Mouse (Mus musculus): ENCODE measurements around the gene Kat5.

Kat5 gene

DNA sequence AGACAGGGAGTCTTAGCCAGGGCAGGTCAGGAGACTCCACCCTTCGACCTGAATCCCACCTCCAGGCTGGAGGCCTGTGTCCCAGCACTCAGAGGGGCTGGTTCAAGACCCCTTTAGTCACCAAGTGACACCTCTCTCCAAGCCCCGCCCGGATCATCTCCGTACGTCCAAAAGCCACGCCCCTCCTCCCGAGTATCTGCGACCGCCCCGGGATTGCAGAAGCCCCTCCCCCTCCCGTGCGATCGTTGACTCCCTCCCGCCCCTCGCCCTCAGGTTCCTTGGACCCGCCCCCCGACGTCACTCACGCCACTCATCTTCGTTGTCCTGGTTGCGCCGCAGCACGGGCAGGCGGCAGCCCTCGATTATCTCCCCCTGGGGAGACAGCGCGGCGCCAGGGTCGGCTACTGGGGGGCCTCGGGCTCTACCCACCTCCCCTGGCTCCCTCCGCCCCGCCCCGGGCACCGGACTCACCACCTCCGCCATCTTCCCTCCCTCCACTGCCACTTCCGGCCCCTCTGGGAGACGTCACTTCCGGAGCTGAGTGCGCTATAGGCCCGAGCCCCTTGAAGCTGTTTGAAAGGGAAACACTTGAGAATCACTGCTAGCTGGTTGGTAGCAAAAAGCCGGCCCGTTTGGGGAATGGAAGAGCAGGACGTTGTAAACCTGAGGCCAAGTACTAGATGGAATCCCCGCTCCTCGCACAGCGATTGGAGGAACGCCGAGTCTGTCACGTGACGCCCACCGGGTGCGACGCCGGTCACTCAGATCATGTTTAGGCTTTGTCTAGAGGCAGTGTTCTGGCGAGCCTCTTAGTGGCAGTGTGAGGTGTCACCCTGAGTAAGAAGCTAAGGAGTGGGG is at the start of gene Kat5:
Gene Kat5, minus strand, starts transcription at position 691 of the 858 bp plus-strand sequence.
- DNase-seq = peak; percentile 98

DNA sequence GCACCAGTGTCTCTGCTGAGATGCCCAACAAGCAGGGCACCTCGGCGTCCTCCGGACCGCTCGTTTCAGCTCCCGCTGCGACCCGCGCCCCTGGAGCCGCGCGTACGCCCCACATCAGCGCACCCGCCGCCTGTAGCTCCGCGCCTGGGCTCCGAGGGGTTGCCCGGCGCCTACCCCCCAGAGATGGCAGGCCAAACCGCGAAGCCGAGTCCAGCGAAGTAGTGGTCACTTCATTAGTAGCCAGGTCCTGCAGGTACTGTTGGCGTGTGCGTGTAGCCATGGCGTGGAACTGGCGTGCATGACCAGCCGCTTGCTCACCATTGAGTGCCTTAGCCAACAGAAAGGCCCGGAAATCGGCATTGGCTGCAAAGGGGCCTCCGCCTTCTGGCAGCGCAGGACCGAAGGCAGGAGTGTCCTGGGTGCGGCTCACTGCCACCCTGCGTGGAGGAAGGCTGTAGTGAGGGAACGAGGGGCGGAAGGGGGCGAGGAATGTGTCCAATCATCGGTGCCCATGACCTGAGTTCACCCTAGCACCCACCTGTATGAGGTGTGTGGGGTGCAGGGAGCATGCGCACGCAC is 44.8 kb upstream of the Kat5 start:
- DNase-seq = peak; percentile 29 to 49

DNA sequence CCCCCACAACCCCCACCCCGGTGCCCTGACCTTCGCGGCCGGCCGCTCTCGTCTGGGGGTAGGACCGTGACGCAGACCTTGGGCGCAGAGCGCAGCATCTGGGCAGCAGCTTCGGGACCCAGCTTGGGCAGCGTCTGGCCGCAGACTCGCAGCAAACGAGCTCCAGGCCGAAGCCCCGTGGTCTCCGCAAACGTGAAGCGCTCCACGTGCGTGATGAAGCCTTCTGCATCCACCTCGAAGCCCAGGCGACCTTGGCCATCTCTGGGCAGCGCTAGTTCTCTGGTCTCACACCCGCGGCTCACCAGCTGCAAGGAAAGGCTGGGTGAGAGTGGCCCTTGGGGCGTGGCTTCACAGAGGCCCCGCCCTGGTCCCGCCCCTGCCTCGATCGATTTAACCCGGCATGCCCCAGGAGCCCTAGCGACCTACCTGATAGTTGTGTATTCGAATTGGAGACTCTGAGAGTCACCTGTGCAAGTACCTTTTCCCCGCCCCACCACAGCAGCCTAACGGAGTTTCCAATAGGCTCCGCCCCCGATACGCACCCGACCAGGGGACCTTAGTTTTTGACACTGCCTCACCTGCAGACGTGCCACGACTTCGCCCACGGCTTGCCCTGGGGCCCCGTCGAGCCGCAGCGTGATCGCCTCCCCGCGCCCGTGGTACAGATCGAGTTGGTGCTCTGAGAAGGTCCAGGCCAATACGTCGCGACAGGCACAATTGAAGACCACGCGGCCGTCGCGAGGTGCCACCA is 44.1 kb upstream of the Kat5 start:
- peak; percentile 38 to 42 for DNase-seq

DNA sequence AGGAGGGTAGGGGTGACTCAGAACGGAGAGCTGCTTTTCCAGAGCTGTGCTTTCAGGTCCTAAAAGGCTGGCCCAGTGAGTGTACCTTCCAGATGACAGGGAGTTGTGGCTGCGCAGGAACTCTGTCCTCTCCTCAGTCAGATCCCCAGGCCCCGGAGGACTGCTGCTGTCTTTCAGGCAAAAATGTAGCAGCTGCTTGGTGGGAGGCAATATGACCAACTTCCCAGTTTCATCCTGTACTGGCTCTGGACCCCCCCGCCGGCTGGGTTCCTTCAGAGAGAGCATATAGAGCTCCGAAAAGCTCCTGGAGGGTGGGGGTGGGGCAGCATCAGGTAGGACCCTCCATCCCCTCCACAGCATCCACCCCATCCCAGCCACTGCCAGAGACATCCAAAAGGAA is 42.5 kb upstream of the Kat5 start:
- no peak for DNase-seq

DNA sequence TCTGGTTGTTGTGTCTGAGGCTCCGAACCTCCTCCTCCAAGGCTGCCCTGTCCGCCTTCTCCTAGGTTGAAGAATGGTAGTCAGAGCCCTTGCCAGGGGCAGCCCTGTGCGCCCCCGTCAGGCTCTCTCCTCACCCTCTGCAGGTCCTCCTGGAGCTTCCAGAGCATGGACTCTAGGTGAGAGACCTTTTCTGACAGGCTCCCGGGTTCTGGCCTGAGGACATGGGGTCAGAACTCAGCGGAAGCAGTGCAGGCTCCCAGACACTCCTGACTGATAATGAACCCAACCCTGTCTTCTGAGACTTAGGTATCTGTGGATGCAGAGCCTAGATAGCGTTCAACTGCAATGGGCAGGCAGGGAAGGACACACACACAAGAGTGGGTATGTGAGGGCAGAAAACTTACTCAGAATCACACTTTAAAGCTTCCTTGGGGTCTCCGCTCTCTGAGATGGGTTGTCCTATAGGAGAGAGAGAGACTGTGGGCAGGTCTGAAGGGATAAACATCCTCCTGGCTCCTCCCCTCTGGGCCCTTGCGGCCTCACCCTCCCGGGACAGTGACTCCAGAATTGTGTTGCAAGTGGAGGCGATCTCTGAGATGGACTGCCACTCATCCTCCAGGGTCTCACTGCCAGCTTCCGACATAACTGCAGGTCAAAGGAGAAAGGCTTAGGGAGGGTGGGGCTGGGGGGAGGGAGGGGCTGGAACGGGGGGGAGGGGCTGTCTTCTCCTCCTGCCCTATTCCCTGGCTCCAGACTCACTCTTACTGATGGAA is 41.7 kb upstream of the Kat5 start:
- DNase-seq = no peak

DNA sequence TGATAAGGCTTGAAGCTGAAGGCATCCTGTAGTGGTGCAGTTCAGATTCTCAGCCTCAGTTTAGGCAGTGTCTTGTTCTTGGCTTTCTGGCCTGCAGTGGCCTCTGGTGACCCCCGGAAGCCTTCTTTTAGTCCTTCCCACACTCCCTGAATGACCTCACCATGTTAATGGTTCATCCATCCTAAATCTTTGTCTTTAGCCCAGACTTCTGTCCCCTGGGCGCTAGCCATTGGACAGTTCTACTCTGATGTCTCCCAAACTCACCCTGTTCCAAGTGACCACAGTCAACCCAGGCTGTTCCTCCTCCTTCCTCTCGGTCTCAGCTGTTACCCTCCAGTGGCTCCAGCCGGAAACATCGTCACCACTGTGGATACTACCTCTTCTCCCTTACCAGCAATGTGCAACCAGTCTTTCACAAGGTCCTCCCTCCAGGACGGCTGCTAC is 39.3 kb upstream of the Kat5 start:
- no peak for DNase-seq

DNA sequence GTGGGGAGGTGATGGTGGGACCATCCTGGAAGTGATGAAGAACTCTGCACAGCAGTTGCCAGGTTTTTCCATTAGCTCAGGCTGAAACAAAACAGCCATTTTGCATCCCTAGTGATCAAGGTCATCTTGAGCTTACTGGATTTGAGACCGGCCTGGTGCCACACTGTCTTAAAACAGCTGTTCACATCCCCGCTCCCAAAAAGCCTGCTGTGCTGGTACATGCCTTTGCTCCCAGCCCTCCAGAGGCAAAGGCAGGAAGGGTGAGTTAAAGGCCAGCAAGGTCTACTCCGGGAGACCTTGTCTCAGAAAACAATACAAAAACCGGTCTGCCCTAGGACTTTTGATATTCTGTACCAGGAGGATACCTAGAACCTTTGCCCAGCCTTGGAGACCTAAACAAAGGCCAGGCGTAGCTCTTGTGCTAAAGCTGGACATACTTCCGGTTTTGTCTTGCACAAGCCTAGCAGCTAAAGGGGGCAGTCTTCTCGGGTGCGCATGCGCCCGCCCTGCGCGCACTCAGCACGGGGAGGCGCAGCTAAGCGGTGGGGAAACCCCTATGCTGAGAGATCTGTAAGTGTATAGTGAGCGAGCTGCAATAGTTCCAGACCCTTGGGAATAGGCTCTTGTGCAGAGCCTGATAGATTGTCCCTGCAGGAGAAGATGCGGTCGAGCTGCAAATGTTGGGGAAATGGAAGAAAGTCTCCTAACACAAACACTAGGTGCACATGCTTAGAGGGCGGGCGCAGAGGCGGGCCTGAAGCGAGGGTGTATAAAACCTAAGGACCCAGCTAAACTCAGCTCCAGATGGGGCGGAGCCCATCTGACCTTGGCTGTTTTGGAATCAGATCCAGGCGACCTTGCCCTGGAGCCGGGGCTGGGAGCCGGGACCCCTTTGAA is 38.6 kb upstream of the Kat5 start:
- DNase-seq = peak; percentile 75 to 84

DNA sequence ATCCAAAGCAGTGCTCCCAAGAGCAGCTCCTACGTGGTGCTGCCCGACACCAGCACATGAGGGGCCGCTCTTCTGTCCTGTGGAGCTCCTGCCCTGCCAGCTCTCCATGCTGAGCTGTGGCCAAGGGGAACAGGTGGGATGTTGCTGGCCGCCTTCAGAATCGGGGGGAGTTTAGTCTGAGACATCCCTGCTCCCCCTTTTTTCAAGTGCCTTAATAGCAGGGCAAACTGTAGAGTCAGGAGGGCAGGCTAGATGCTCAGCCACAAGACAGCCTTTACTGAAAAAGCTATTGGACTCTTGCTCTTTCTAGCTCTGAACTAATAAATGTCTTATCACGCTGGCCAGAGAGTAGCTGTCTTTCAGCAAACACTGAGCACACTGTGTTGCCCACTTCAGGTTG is 37.8 kb upstream of the Kat5 start:
- DNase-seq = no peak

DNA sequence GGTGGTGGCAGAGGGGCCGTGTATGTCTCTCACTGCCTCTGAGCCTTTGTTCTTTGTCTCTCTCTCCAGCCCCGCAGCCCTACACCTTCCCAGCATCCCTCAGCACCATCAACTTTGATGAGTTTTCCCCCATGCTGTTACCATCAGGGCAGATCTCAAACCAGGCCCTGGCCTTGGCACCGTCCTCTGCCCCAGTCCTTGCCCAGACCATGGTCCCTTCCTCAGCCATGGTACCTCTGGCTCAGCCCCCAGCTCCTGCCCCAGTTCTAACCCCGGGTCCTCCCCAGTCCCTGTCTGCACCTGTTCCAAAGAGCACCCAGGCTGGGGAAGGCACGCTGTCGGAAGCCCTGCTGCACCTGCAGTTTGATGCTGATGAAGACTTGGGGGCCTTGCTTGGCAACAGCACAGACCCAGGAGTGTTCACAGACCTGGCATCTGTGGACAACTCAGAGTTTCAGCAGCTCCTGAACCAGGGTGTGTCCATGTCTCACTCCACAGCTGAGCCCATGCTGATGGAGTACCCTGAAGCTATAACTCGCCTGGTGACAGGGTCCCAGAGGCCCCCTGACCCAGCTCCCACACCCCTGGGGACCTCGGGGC is 36.8 kb upstream of the Kat5 start:
- no peak for DNase-seq

DNA sequence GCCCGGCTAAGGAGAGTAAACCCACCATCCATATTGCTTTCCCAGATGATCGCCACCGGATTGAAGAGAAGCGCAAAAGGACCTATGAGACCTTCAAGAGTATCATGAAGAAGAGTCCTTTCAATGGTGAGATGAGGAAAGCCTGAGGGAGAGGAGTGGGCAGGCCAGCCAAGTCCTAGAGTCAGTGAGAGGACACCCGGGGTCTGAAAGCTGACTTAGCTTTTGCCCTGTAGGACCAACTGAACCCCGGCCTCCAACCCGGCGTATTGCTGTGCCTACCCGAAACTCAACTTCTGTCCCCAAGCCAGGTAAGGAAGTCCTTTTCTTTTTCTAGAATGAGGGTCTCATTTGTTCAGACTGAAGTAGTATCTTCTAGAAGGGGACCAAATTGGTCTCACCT is 35.2 kb upstream of the Kat5 start:
- no peak for DNase-seq

DNA sequence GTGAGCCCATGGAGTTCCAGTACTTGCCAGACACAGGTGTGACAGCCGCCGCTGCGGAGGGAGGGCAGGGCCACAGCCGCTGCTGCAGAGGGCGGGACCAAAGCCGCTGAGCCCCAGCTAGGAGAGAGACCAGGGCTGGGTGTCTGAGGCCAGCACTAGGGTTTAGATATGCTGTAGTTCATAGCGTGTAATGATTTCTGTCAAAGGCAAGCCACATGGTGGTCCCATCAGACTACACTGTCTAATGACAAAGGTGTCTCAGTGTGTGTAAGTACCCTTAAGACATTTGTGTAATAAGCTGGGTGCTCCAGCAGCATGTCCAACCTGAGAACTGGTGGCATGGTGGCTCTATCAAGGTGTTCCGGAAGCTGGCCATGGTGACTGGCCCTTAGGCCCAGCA is 31.6 kb upstream of the Kat5 start:
- no peak for DNase-seq

DNA sequence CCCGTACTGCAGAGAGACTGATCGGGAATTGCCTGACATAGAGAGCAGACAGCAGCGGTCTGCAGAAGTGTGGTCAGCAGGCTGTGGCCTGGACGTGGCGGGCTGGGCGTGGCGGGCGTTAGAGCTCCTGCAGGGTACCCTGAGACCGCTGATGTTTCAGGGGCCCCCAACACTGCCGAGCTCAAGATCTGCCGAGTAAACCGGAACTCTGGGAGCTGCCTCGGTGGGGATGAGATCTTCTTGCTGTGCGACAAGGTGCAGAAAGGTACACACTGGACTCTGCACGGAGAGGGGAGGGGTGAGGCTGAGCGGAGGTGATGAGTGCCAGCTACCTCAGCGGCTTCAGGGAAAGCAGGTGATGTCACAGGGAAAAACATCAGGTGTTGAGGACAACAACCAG is 31.0 kb upstream of the Kat5 start:
- DNase-seq = no peak

DNA sequence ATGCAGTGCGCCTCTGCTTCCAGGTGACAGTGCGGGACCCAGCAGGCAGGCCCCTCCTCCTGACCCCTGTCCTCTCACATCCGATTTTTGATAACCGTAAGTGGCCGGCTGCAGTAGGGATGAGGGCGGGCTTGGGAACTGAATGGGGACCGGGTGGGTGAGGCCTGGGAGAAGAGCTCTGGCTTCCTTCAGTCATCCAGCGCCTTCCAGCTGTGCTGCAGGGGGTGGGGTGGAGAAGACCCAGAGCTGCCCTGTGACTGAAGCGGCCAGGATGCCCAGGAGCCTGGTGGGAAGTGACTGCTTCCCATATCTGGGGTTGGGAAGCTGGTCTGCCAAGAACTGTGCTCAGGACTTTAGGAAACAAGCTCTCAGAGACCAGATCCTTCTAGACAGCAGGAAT is 30.3 kb upstream of the Kat5 start:
- DNase-seq = peak in 1 of 2 experiments; percentile 11

DNA sequence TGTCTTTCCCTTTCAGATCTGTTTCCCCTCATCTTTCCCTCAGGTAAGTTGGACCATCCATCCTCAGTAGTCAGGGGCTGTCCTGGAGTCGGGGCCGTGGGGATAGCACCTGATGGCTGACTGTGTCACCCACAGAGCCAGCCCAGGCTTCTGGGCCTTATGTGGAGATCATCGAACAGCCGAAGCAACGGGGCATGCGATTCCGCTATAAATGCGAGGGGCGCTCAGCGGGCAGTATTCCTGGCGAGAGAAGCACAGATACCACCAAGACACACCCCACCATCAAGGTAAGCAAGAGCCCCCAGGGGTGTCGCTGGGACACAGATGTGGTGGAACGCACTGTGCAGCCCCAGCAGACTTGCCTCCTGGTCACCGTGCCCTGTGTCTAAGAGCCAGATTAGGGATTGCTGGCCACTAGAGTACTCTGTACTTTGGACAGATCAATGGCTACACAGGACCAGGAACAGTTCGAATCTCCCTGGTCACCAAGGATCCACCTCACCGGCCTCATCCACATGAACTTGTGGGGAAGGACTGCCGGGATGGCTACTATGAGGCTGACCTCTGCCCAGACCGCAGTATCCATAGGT is 28.5 kb upstream of the Kat5 start:
- DNase-seq = peak in 1 of 2 experiments; percentile 18

DNA sequence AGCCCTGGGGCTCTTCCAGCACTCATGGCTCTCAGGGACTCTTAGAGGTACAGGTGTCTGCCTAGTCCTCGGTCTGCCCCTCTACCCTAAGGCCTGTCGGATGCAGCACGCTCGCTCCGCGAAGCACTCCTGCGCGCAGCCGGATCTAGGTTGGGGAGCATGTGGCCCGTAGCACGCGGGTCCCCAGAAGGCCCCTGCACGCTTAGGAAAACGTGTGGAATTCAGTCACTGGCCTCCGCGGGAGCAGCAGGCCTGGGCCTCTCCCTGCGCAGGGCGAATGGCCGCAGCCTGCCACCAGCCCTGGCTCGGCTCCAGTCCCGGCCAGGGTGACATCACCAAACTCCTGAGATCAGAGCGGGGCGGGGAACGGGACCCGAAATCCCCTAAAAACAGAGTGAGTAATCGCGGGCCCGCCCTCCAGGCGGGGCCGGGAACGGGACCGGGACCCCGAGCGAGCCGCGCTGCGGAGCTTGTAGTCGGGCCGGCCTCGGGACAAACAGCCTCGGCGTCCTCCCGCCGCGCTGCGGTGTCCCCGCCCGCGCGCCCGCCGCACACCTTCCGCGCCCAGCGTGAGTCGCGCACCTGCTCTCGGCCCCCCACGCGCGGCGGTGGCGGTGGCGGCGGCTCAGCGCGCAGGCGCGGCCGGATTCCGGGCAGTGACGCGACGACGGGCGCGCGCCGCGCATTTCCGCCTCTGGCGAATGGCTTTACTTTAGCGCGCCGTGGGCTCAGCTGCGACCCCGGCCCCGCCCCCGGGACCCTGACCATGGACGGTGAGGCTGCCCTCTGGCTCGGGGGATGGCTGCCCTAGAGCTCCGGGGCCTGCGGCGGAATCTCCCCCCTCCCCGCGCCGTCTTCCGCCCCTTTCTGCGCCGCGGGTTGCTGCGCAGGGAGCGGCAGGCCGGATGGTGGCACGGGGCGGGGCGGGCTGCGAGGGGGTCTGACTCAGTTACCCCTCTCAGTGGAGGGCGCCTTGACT is 27.3 kb upstream of the Kat5 start, which contains the start of gene Rela:
Gene Rela, plus strand, starts transcription at position 415 of the 979 bp plus-strand sequence.
- peak; percentile 97 for DNase-seq

DNA sequence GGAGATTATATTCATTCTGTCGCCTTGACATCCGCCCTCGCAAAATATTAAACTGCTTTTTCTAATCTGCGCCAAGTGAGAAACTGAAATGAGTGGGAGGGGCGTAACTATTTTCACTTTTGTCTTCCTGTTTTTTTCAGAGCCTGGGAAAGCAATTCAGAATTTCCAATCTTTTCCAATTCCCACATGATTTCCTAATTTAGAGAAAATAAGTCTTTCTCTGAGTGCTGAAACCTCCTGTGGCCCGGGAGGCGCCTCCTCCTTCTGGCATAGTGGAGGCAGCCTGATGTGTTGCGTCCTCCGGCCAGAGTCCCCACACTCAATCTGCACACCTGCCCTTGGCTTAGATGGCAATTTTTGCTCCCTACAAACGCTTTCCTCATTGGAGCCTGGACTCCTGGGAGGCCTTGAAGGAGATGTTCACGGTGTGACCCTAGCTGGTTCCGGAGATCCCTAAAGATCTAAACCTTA is 26.6 kb upstream of the Kat5 start:
- DNase-seq = peak in 1 of 2 experiments; percentile 50

DNA sequence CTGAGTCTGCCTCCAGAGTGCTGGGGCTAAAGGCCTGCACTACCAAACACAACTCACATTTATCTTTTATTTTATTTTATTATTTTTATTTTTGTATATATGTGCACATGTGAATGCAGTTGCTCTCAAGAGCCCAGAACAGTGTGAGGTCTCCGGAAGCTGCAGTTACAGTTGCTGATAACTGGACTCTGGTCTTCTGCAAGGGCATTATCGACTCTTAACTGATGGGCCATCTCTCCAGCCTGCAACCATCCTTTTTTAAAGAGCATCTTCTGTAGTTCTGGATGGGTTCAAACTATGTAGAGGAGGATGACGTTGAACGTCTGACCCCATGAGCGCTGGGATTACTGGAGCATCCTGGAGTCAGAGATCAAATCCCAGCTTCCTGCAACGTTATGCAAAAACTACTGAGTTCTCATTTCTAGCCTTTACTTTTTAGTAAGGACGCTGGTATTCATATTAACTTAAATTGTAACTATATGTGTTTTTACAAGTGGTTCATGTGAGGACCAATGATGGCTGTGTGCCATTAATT is 26.1 kb upstream of the Kat5 start:
- no peak for DNase-seq

DNA sequence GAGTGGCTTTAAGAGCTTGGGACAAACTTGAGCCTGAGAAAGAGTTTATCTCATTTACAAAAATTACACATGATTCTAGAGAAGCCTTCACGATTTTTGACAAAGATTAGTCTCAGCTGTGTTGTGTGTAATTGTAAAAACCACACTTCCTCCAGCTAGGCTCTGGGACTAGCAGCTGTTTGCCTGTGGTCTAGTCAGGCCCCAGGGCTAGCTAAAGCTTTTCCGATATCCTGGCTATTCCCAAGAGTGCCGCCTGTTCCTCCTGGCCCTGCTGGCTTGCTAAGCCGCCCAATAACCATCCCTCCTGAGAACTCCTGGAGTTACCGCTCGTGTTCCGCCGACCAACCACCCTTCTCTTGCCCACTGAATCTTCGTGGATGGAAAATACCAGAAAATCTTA is 22.1 kb upstream of the Kat5 start:
- no peak for DNase-seq

DNA sequence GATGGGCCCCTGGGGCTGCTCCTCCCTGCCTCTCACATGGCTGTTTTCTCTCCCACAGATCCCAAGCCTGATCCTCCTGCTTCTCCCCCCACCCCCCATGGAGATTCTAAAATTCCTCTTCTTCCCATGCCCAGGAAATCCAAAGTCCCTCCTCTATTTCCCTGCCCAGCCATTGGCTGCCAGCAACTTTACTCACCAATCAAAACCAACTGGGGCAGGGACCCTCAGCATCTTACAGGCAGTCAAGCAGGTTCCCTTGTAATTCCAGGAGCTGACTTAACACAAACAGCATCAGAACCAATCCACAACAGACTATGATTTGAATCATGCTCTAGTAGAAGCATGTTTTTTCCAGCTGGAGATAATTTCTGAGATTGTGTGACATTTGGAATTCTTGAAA is 19.9 kb upstream of the Kat5 start:
- no peak for DNase-seq
